Mouse (Mus musculus): Measurements from ENCODE around the gene Junb. TPM values are rescaled to one million over a fixed set of nuclear protein-coding genes. Genes with fewer than 3 reads are reported as not detected.

The Junb gene
- polyA plus RNA-seq, 1 experiment: 19.2 TPM

DNA sequence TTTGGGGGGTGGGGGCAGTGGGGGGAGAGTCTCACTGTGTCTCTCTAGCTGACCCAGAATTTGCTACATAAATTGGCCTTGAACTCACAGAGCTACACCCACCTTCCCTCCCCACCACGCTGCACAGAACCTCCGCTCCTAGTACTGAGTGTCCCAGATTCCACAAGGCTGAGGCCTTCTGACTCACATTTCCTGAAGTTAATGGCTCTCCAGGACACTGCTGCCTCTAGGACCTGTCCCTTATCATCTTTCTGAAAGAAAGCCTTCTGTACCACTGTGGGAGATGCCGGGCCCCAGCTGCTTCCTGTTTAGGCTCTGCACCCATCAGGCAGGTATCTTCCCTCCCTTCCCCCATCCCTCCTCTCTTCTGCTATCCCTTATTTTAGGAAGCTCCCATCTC lies 11.9 kb downstream of the Junb start:
- WGBS: 34% methylated on average over 3 of the region's 3 CpGs
- Histone ChIP-seq H3K27me3 (replicated peaks; ENCODE audit: control insufficient read depth, insufficient read depth, low read length) (no peaks in the 10 kb centered on the region), H3K27ac (ENCODE audit: insufficient read depth, low read depth, low read length) (no peak overlapping the region; the same call in 1 of the 2 replicates), H3K4me1 (ENCODE audit: control insufficient read depth, insufficient read depth, low read length) (peaks cover 18% of the 10 kb centered on the region), H3K4me3 (ENCODE audit: insufficient read depth, low read depth, low read length) (no peak overlapping the region), H3K36me3 (ENCODE audit: control insufficient read depth, insufficient read depth, low read length) (no peaks in the 10 kb centered on the region)
- no peak for TF ChIP-seq POLR2A (IDR thresholded peaks at IDR 0.05; ENCODE audit: low read depth, low read length)
- no peak for TF ChIP-seq CTCF (conservative IDR thresholded peaks at IDR 0.05; ENCODE audit: insufficient read depth, insufficient read length, low read depth, low read length)
- DNase-seq: no peak

DNA sequence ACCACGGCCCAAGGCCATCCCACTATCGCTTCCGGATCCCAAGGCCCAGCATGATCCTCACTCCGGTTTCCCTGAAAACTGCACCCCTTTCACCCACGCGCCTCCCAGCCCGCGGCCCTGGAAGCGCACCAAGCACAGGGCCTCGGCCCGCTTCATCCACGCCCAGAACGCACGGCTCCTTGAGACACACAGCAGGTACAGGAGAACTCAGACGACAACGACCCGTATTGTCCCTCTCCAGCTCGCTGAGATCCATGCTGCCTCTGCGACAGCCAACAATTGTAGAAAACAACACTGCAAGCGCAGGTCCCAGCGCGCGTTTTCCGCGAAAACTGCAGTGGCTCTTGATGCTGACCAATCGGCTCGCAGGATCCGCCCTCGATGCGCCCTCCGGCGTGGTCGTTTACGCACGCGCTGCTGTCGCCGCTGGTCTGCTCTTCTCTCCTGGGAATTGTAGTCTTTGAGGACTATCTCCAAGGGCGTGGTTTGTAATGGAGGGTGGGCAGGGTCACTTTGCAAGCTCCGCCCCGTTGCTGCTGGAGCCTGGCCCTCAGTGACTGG lies 12.7 kb downstream of the Junb start:
- DNase-seq: peak; percentile 99
- H3K4me3 ChIP-seq (ENCODE audit: insufficient read depth, low read depth, low read length): peak overlapping the region; percentile 74
- WGBS: under 1% methylated on average over 41 of the region's 41 CpGs
- TF ChIP-seq POLR2A (IDR thresholded peaks at IDR 0.05; ENCODE audit: low read depth, low read length): peak; percentile 4
- no peak for TF ChIP-seq CTCF (conservative IDR thresholded peaks at IDR 0.05; ENCODE audit: insufficient read depth, insufficient read length, low read depth, low read length)
- H3K27me3 ChIP-seq (replicated peaks; ENCODE audit: control insufficient read depth, insufficient read depth, low read length): no peaks in the 10 kb centered on the region
- H3K27ac ChIP-seq (ENCODE audit: insufficient read depth, low read depth, low read length): no peak overlapping the region
- H3K4me1 ChIP-seq (ENCODE audit: control insufficient read depth, insufficient read depth, low read length): peaks cover 17% of the 10 kb centered on the region
- H3K36me3 ChIP-seq (ENCODE audit: control insufficient read depth, insufficient read depth, low read length): no peaks in the 10 kb centered on the region

DNA sequence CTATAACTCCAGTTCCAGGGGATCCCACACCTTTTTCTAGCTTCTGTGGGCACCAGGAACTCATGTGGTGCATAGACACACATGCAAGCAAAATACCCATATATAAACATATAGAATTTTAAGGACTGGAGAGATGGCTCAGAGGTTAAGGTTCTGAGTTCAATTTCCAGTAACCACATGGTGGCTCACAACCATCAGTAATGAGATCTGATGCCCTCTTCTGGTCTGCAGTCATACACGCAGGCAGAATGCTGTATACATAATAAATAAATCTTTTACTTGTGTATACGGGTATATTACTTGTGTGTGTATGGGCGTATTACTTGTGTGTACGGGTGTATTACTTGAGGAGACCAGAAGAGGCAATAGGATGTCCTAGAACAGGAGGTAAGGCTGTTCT lies 14.6 kb downstream of the Junb start:
- 81% methylated on average over 4 of the region's 4 CpGs for WGBS
- Histone ChIP-seq H3K4me3 (ENCODE audit: insufficient read depth, low read depth, low read length) (no peak overlapping the region), H3K27ac (ENCODE audit: insufficient read depth, low read depth, low read length) (no peak overlapping the region), H3K27me3 (replicated peaks; ENCODE audit: control insufficient read depth, insufficient read depth, low read length) (no peaks in the 10 kb centered on the region), H3K36me3 (ENCODE audit: control insufficient read depth, insufficient read depth, low read length) (no peaks in the 10 kb centered on the region), H3K4me1 (ENCODE audit: control insufficient read depth, insufficient read depth, low read length) (peaks cover 10% of the 10 kb centered on the region)
- TF ChIP-seq CTCF (conservative IDR thresholded peaks at IDR 0.05; ENCODE audit: insufficient read depth, insufficient read length, low read depth, low read length) (no peak), POLR2A (IDR thresholded peaks at IDR 0.05; ENCODE audit: low read depth, low read length) (no peak)
- no peak for DNase-seq

DNA sequence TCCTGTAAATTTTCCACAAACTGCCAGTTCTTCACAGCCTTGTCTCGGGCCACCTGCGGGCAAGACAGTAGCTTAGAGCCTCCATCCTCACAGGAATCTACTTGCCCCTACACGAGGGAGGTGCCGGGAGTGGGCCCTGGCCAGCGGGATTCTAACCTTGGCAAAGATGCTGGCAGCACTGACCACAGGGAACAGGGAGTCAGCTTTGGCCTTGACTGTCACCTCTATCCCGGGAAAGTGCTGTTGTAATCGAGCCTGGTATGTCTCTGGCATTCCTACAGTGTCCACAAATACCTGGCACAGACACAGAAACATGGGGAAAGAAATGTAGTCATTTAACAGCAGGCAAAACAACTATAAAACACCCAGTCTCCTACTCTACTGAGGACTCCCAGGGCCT lies 18.7 kb downstream of the Junb start:
- TF ChIP-seq POLR2A (IDR thresholded peaks at IDR 0.05; ENCODE audit: low read depth, low read length): no peak
- TF ChIP-seq CTCF (conservative IDR thresholded peaks at IDR 0.05; ENCODE audit: insufficient read depth, insufficient read length, low read depth, low read length): no peak
- H3K4me3 ChIP-seq (ENCODE audit: insufficient read depth, low read depth, low read length): no peak overlapping the region
- H3K36me3 ChIP-seq (ENCODE audit: control insufficient read depth, insufficient read depth, low read length): no peaks in the 10 kb centered on the region
- no peaks in the 10 kb centered on the region for H3K4me1 ChIP-seq (ENCODE audit: control insufficient read depth, insufficient read depth, low read length)
- H3K27ac ChIP-seq (ENCODE audit: insufficient read depth, low read depth, low read length): no peak overlapping the region
- DNase-seq: no peak
- 79% methylated on average over 7 of the region's 7 CpGs for WGBS
- no peaks in the 10 kb centered on the region for H3K27me3 ChIP-seq (replicated peaks; ENCODE audit: control insufficient read depth, insufficient read depth, low read length)

DNA sequence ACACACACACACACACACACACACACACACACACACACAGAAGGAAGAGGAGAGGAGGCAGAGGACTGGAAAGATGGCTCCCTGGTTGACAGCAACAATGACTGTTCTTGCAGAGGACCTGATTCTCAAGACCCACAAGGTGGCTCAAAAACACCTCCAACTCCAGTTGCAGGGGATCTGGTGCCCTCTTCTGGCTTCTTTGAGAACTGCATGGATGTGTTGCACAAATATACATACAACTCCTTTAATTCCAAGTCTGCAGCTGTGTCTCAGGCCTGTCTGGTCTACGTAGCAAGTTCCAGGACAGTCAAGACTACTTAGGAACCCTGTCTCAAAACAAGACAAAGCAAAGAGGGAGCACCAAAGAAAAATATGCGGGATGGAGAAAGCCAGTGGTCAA lies 21.8 kb downstream of the Junb start:
- TF ChIP-seq CTCF (conservative IDR thresholded peaks at IDR 0.05; ENCODE audit: insufficient read depth, insufficient read length, low read depth, low read length) (peak; percentile 73), POLR2A (IDR thresholded peaks at IDR 0.05; ENCODE audit: low read depth, low read length) (no peak)
- no peaks in the 10 kb centered on the region for H3K4me1 ChIP-seq (ENCODE audit: control insufficient read depth, insufficient read depth, low read length)
- H3K4me3 ChIP-seq (ENCODE audit: insufficient read depth, low read depth, low read length): no peak overlapping the region
- H3K27ac ChIP-seq (ENCODE audit: insufficient read depth, low read depth, low read length): no peak overlapping the region
- 55% methylated on average over 2 of the region's 2 CpGs for WGBS
- H3K36me3 ChIP-seq (ENCODE audit: control insufficient read depth, insufficient read depth, low read length): no peaks in the 10 kb centered on the region
- DNase-seq: peak; percentile 63
- no peaks in the 10 kb centered on the region for H3K27me3 ChIP-seq (replicated peaks; ENCODE audit: control insufficient read depth, insufficient read depth, low read length)

DNA sequence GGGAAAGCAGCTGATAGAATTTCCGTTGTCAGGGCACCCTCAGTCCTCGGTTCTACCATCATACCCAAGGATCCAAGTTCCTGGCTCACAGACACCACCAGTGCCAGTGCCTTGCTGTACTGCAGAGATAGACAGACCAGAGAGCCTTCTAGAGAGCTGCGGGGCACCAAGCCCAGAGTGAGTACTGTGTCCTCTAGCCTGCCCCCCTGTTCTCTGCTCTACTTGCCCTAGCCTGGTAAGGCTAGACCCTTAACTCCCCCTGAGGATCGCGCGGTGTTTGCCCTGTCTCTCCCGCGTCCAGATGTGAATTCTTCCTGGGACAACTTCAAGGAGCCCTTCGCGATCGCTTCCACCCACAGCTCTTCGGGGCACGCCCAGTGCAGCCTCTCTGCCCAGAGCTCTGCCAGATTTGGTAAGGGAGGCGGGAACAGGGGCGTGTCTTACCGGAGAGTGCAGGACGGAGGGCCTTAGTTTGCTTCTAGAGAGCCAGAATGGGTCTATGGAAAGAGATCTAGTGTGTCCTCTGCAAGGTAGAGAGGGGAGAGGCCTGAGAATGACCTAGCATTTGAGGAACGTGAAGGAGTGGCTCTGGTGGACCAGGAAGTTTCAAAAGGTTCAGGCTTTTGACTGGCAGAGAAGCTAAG lies 25.8 kb downstream of the Junb start:
- H3K27me3 ChIP-seq (replicated peaks; ENCODE audit: control insufficient read depth, insufficient read depth, low read length): no peaks in the 10 kb centered on the region
- 8% methylated on average over 18 of the region's 18 CpGs for WGBS
- no peak overlapping the region for H3K27ac ChIP-seq (ENCODE audit: insufficient read depth, low read depth, low read length)
- no peak overlapping the region for H3K4me3 ChIP-seq (ENCODE audit: insufficient read depth, low read depth, low read length)
- no peaks in the 10 kb centered on the region for H3K4me1 ChIP-seq (ENCODE audit: control insufficient read depth, insufficient read depth, low read length)
- TF ChIP-seq POLR2A (IDR thresholded peaks at IDR 0.05; ENCODE audit: low read depth, low read length) (no peak), CTCF (conservative IDR thresholded peaks at IDR 0.05; ENCODE audit: insufficient read depth, insufficient read length, low read depth, low read length) (no peak)
- peak; percentile 67 for DNase-seq
- no peaks in the 10 kb centered on the region for H3K36me3 ChIP-seq (ENCODE audit: control insufficient read depth, insufficient read depth, low read length)

DNA sequence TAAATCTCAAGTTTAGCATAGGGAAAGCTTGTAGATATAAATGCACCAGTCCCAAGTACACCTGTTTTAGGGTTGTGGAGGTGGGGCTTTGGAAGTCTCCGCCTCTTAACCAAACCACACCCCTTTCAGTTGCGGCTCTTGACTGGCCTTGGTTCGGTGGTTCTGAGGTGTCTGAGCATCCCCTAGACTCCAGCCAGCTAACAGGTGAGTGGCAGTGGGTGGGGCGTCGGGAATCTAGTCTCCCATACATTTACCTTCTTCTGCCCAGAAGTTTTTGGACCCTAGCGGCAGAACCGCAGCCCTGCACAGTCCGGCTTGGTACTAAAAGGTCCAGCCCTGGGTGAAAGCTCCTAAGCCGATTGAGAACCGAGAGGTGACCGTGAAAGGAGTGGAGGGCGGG lies 28.8 kb downstream of the Junb start:
- no peak for TF ChIP-seq CTCF (conservative IDR thresholded peaks at IDR 0.05; ENCODE audit: insufficient read depth, insufficient read length, low read depth, low read length)
- TF ChIP-seq POLR2A (IDR thresholded peaks at IDR 0.05; ENCODE audit: low read depth, low read length): no peak
- H3K4me1 ChIP-seq (ENCODE audit: control insufficient read depth, insufficient read depth, low read length): no peaks in the 10 kb centered on the region
- no peak overlapping the region for H3K27ac ChIP-seq (ENCODE audit: insufficient read depth, low read depth, low read length)
- H3K27me3 ChIP-seq (replicated peaks; ENCODE audit: control insufficient read depth, insufficient read depth, low read length): peaks cover 4% of the 10 kb centered on the region
- 16% methylated on average over 12 of the region's 12 CpGs for WGBS
- no peak for DNase-seq
- no peak overlapping the region for H3K4me3 ChIP-seq (ENCODE audit: insufficient read depth, low read depth, low read length)
- H3K36me3 ChIP-seq (ENCODE audit: control insufficient read depth, insufficient read depth, low read length): no peaks in the 10 kb centered on the region
